Mouse (Mus musculus) olfactory bulb, adult 2 months (tissue): ENCODE results near the gene Mob1a. TPM values are rescaled to one million over a fixed set of nuclear protein-coding genes. Genes with fewer than 3 reads are reported as not detected.
A peak's percentile ranks its signal among the peaks of the same experiment; 100 is the strongest.
"Not testable (repeated sequence)": the region's sequence is repeated elsewhere in the genome, so short reads cannot be mapped to it uniquely, and the experiment has no call there.

Experiments used
- H3K27ac ChIP-seq: fragments of 200-500 bp; 2 replicates; pipeline ENCODE4 v1.5.1; 2012; ENCODE audit warnings: low read depth, low read length; ENCODE audit not compliant: insufficient read depth
- H3K4me1 ChIP-seq: fragments of 200-500 bp; 2 replicates; pipeline ENCODE4 v1.6.1; 2012; ENCODE audit warnings: low read length; ENCODE audit not compliant: control insufficient read depth, insufficient read depth
- H3K4me3 ChIP-seq: fragments of 200-500 bp; 2 replicates; pipeline ENCODE4 v1.5.1; 2012; ENCODE audit warnings: mild to moderate bottlenecking, low read depth, low read length, moderate library complexity; ENCODE audit not compliant: insufficient read depth
- CTCF ChIP-seq: fragments of 200-500 bp; IDR thresholded peaks from 2 replicates; pipeline ENCODE4 v1.5.1; 2012; ENCODE audit warnings: low read depth, mild to moderate bottlenecking, low read length, moderate library complexity; ENCODE audit not compliant: insufficient read depth
- POLR2A ChIP-seq: fragments of 200-500 bp; IDR thresholded peaks from 2 replicates; pipeline ENCODE4 v1.6.1; 2012; ENCODE audit warnings: mild to moderate bottlenecking, low read depth, low read length, moderate library complexity; ENCODE audit not compliant: insufficient read depth
- WGBS: fragments of 180-500 bp; shearing (Covaris S2); methylation state at CpG from one replicate; pipeline ENCODE4 v1.1.7; 2018; 5-methylcytosine and 5-hydroxymethylcytosine counted together
- polyA plus RNA-seq: library from polyadenylated mRNA; stranded (reverse); fragments of >200 nt; gene quantifications from 2 replicates; pipeline ENCODE4 v1.2.4, GENCODE M21; 2012; ENCODE audit warnings: low replicate concordance; ENCODE audit not compliant: missing spikeins, insufficient read depth, insufficient read length

The Mob1a gene
- polyA plus RNA-seq, 1 experiment: not detected

GRCm38 (mm10) chr6:83326761-83327160 is 945 bp downstream of the Mob1a start:
- Histone ChIP-seq H3K4me1 (no peaks in the 10 kb centered on the region), H3K4me3 (no peak overlapping the region), H3K27ac (no peak overlapping the region)
- 51% methylated on average over 6 of the region's 6 CpGs for WGBS
- TF ChIP-seq CTCF: no peak
- no peak for TF ChIP-seq POLR2A

GRCm38 (mm10) chr6:83327591-83328190 is 1.9 kb downstream of the Mob1a start:
- WGBS: 90% methylated on average over 3 of the region's 3 CpGs
- TF ChIP-seq POLR2A (no peak), CTCF (no peak)
- Histone ChIP-seq H3K27ac (no peak overlapping the region), H3K4me1 (no peaks in the 10 kb centered on the region), H3K4me3 (no peak overlapping the region)

GRCm38 (mm10) chr6:83341387-83341786 is 15.6 kb downstream of the Mob1a start:
- no peak overlapping the region for H3K27ac ChIP-seq
- WGBS: 65% methylated on average over 3 of the region's 3 CpGs
- no peak overlapping the region for H3K4me3 ChIP-seq
- no peaks in the 10 kb centered on the region for H3K4me1 ChIP-seq
- TF ChIP-seq POLR2A: no peak
- no peak for TF ChIP-seq CTCF

- no peak overlapping the region for H3K27ac ChIP-seq
- H3K4me1 ChIP-seq: no peaks in the 10 kb centered on the region
- TF ChIP-seq POLR2A (no peak), CTCF (no peak)
- no peak overlapping the region for H3K4me3 ChIP-seq
- WGBS: 79% methylated on average over 2 of the region's 2 CpGs
Observed at GRCm38 (mm10) chr6:83342957-83343356, 17.1 kb downstream of the Mob1a start.

GRCm38 (mm10) chr6:83345285-83345684 is 19.5 kb downstream of the Mob1a start:
- WGBS: 89% methylated on average over 8 of the region's 8 CpGs
- H3K4me1 ChIP-seq, H3K4me3 ChIP-seq, H3K27ac ChIP-seq: not testable (repeated sequence)

- no peak overlapping the region for H3K27ac ChIP-seq
- TF ChIP-seq CTCF (no peak), POLR2A (no peak)
- peaks cover 9% of the 10 kb centered on the region for H3K4me1 ChIP-seq
- H3K4me3 ChIP-seq: no peak overlapping the region
- WGBS: 86% methylated on average over 3 of the region's 3 CpGs
Observed at GRCm38 (mm10) chr6:83347916-83348315, 22.1 kb downstream of the Mob1a start.

- Histone ChIP-seq H3K4me1 (peaks cover 9% of the 10 kb centered on the region), H3K4me3 (peak within 1 kb of the TSS; percentile 90), H3K27ac (no peak within 1 kb of the TSS)
- 32% methylated on average over 6 of the region's 6 CpGs for WGBS
- TF ChIP-seq CTCF: no peak
- TF ChIP-seq POLR2A: no peak
Observed at GRCm38 (mm10) chr6:83348873-83349272, 23.1 kb downstream of the Mob1a start, which contains the start of gene Bola3. Gene Bola3, plus strand, starts transcription at chr6:83349147.

- peak; percentile 87 for TF ChIP-seq POLR2A
- TF ChIP-seq CTCF: peak; percentile 81
- under 1% methylated on average over 53 of the region's 53 CpGs for WGBS
- no peak overlapping the region for H3K27ac ChIP-seq
- H3K4me3 ChIP-seq: peak overlapping the region; percentile 90
- H3K4me1 ChIP-seq: peaks cover 9% of the 10 kb centered on the region
Observed at GRCm38 (mm10) chr6:83349274-83349958, 23.6 kb downstream of the Mob1a start.

GRCm38 (mm10) chr6:83350172-83350571 is 24.4 kb downstream of the Mob1a start:
- Histone ChIP-seq H3K4me3 (peak overlapping the region; percentile 90), H3K27ac (no peak overlapping the region), H3K4me1 (peaks cover 9% of the 10 kb centered on the region)
- TF ChIP-seq CTCF: no peak
- no peak for TF ChIP-seq POLR2A
- WGBS: 77% methylated on average over 7 of the region's 7 CpGs
